Mouse (Mus musculus) stomach, postnatal 0 days (tissue): Measurements from ENCODE around the gene Cd151.

Source experiments
- CTCF ChIP-seq: IDR thresholded peaks from 2 replicates; pipeline ENCODE4 v1.5.1; 2016; ENCODE audit warnings: antibody characterized with exemption, low read depth, mild to moderate bottlenecking, moderate library complexity
- EP300 ChIP-seq: optimal IDR thresholded peaks from 2 replicates; pipeline ENCODE3; 2016; ENCODE audit warnings: antibody characterized with exemption

DNA sequence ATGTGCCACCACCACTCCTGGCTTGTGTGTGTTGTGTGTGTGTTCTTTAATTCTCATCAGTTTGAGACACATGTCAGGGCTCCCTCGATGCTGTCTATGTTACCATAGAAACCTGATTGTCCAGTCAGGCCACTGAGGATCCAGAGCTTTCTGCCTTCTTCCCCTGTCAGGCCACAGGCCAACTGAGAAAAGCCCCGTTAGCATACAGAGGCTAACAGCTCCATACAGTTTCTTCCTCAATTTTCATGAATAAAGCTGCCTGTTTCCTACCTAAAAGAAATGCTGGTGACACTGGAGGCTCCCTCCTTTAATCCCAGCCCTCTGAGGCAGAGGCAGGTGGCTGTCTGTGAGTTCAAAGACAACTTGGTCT lies 30.7 kb upstream of the Cd151 start:
- TF ChIP-seq CTCF (no peak), EP300 (no peak)
